Mouse (Mus musculus): ENCODE measurements around the gene Zdhhc22. TPM values are rescaled to one million over a fixed set of nuclear protein-coding genes. Genes with fewer than 3 reads are reported as not detected.
A peak's percentile ranks its signal among the peaks of the same experiment; 100 is the strongest.

Zdhhc22 gene
- polyA plus RNA-seq, 1 experiment = 29.3 TPM

DNA sequence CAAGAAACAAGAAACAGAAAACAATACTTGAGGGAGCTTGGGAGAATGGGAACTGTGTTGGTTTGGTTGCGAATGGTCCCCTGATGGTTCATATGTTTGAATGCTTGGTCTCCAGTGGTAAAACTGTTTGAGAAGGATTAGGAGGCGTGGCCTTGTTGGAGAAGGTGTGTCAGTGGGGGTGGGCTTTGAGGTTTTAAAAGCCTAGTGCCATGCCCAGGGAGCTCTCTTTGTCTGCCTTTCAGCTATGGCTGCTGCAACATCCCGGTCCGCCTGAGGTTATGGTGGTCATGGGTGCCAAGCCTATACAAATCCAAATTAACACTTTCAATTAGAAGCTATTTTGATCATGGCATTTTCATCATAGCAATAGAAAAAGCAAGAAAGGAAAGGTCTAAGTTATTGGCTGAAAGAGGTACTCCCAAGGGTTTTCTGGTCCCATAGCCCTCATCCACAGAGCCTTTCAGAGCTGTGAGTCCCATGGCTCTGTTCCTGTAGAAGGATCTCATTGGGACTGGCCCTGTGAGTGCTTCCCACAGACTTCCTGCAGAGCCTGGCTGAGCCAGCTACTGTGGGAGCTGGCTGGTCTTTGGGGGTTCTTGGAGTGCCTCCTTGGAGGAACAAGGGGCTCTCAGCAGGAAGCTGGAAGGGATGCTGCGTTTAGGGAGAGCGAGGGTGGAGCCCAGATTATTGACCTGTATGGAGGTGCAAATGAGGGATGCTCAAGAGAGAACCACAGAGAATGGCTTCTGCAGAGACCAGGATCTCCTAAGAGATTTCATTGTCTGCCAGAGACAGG, 59.1 kb downstream of the Zdhhc22 start:
- Histone ChIP-seq H3K4me3 (replicated peaks; ENCODE audit: insufficient read depth, low read depth, low read length) (no peak overlapping the region), H3K27ac (ENCODE audit: insufficient read depth, low read length) (peak overlapping the region; percentile 81; the same call in 1 of the 2 replicates), H3K27me3 (ENCODE audit: control insufficient read depth, insufficient read depth, low read length) (no peaks in the 10 kb centered on the region), H3K4me1 (ENCODE audit: control insufficient read depth, insufficient read depth, low read length) (no peaks in the 10 kb centered on the region)
- TF ChIP-seq POLR2A (IDR thresholded peaks at IDR 0.05; ENCODE audit: borderline replicate concordance, insufficient read depth, low read length) (no peak), CTCF (IDR thresholded peaks at IDR 0.05; ENCODE audit: borderline replicate concordance, insufficient read depth, low read depth, low read length) (no peak)
- DNase-seq = no peak
- 78% methylated on average over 6 of the region's 6 CpGs for WGBS

Other genes starting within 250 kb of the Zdhhc22 start
- 48.6 and 53.9 TPM in 2 replicates for gene Irf2bpl, start 105.6 kb downstream of the Zdhhc22 start, polyA plus RNA-seq (2012; rRNA removed)
- 122 and 127 TPM in 2 replicates for gene Cipc, start 43.4 kb downstream of the Zdhhc22 start, polyA plus RNA-seq (2012; rRNA removed)
- gene Tmem63c, start 30.9 kb upstream of the Zdhhc22 start, polyA plus RNA-seq (2012; rRNA removed) = 55.9 and 71.0 TPM in 2 replicates
- gene Ngb, start 112.1 kb upstream of the Zdhhc22 start, polyA plus RNA-seq (2012; rRNA removed) = 3.8 and 5.0 TPM in 2 replicates
- 64.1 and 69.4 TPM in 2 replicates for gene Gstz1, start 156.7 kb upstream of the Zdhhc22 start, polyA plus RNA-seq (2012; rRNA removed)
- gene Pomt2, start 157.5 kb upstream of the Zdhhc22 start, polyA plus RNA-seq (2012; rRNA removed) = 21.9 and 22.4 TPM in 2 replicates
- 1.9 and 2.0 TPM in 2 replicates for gene Samd15, start 209.3 kb upstream of the Zdhhc22 start, polyA plus RNA-seq (2012; rRNA removed)
- gene Tmed8, start 210.0 kb upstream of the Zdhhc22 start, polyA plus RNA-seq (2012; rRNA removed) = 22.1 and 23.5 TPM in 2 replicates
- gene Noxred1, start 248.3 kb upstream of the Zdhhc22 start, polyA plus RNA-seq (2012; rRNA removed) = 1.5 and 2.0 TPM in 2 replicates

All from cerebellum, adult 2 months (tissue).